Mouse (Mus musculus): ENCODE measurements around the gene Gm1113.

GRCm38 (mm10) chr9:35488496-35488895 is 29.6 kb downstream of the Gm1113 start:
- TF ChIP-seq CTCF (IDR thresholded peaks at IDR 0.05; ENCODE audit: low read depth, low read length) (no peak), POLR2A (IDR thresholded peaks at IDR 0.05; ENCODE audit: extremely low read depth, insufficient read depth, low read length) (no peak)
